Mouse (Mus musculus): ENCODE measurements around the gene Gm49601.
A peak's percentile ranks its signal among the peaks of the same experiment; 100 is the strongest.

Gm49601 gene

DNA sequence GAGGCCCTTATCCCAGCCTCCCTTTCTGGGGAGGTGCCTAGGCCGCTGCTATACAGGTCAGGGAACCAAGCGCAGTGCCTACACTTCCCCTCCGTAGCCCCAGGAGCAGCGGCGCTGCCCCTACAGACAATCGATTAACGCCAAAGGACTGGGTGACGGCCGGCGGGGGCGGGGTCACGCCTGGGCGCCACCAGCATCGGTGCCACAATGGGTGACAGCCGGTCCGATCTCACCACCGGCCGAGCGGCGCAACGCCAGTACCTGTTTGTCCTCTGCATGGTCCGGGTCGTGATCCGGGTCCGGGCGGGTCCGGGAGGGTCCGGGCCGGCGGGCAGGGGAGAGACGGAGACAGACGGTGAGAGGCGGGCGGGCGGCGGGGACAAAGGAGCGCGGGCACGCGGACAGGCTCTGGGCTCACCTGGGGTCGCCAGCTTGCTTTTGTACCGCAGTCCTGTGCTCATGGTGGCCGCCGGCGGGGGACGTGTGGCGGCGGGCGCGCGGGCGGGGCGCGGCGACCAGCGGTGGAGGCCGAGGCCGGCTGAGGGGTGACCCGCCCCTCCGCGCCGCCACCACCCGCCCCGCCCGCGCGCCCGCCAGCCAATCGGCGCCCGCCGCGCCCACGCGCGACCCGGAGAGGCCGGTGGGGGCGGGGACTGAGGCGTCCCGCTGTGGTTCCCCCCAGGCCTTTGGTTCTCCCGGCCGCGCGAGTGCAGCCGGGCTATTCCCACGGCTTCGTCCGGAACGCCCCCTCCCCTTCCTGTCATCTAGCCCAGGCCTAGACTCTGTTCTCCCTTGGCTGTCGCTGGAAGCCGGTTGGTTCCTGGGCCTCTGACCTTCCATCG, 3.4 kb upstream of the Gm49601 start, which contains the start of gene Sept5:
Sept5 (minus strand) TSS at position 565 of the 842 bp plus-strand sequence.
- DNase-seq (ENCODE audit: low spot score): no peak

DNA sequence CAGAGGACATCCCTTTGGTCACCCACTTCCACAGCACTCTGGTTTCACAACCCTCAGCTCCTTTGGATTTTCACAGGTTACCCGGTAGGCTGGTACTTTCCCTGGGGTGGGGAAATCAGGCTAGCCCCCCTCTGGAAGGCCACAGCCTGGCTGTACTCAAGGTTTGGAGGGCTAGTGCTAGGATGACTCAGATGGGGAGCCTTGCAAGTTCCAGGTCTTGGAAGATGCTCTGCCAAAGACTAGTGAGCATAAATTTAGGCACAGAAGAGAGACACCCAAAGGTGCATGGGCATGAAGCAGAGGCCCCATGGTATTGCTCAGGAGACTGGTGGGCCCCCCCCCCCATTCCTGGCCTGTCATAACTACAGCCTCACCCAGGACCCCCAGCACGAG, 2.7 kb upstream of the Gm49601 start:
- no peak for DNase-seq (ENCODE audit: low spot score)

DNA sequence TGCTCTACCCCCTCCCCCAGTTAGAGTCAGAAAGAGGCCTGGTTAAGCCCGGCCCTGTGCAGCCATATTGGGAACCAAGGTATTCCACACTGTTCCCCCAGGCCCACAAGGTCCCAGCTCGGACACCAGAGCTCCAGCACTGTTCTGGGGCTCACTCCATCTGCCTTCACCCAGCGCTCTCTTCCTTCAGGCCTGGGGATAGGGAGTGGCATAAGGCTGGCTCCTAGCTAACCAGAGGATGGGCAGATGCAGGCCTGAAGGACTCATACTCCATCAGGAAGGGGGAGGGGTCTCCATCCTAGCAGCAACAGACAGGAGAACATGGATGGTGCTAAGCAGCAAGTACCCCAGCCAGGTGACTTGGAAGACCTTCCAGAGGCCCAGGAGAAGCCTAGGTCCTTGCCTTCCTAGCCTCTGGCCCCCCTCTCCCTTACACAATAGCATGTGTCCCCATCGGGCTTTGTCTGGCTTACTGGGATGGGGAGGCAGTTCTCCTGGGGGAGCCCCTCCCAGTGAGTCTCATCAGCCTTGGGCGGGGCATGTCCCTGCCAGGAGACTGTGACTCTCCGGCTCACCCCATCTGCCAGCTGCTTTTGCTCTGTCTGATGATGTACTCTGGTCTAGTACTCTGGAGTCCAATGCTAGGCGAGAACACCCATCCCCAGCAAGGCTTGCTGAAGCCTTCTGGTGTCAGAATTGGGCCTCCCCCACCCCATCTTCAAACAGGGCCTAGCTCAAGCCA, 2.1 kb upstream of the Gm49601 start:
- no peak for DNase-seq (ENCODE audit: low spot score)

DNA sequence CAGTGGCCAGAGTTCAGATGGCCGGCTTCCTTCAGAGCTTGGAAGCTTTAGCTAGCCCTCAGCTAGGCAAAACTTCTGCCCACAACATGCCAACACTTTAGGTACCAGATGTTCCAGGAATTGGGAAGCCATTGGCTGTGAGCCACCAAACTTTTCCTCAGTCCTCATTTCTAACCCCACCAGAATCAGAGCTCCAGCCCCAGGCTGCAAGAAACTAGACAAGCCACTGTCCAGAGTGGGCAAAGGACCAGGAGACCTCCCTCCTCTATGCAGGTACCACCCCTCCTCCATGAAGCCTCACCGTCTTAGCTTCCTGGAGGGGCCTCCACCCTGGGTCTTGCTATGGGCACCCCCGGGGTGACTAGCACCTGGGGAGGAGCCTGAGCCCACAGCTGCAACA, 936 bp upstream of the Gm49601 start:
- DNase-seq (ENCODE audit: low spot score): no peak

DNA sequence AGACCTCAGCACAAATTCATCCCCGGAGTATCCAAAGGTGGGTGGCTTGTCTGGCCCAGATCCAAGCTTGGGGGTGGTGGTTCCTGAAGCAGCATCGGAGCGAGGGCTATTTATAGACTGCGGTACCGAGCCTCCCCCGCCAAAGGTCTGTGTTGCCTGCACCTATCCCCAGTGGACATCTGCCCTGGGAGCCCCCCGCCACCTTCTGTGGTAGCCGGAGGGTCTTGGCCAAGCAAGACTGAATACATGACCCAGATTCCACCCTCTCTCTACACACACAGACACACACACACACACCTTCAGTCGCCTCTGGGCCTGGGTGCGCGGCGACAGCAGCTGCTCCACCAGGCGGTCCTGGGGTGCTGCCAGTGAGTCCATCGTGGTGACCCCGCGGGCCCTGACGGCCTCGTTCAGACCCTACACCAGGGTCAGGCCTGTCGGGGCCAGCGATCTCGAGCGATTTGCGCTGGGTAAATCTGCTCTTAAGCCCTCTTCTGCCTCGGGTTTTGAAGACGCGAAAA, 376 bp downstream of the Gm49601 start:
- no peak for DNase-seq (ENCODE audit: low spot score)

DNA sequence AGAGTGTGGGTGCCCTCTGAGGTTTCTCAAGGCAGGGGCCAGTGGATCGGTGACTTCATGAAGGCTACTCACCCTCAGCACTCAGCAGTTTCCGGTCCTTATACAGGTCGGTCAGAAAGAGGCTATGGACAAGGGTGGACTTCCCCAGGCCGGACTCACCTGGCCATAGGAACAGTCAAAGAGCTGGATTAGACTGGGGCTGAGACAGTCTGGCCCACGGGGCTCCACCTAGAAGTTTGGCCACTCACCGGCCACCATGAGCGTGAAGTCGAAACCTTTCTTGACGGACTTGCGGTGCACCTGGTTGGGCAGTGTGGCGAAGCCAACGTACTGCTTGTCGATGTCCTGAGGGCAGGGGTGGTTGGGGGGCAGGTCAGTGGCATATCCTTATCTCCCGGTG, 1.1 kb downstream of the Gm49601 start:
- DNase-seq (ENCODE audit: low spot score): no peak

DNA sequence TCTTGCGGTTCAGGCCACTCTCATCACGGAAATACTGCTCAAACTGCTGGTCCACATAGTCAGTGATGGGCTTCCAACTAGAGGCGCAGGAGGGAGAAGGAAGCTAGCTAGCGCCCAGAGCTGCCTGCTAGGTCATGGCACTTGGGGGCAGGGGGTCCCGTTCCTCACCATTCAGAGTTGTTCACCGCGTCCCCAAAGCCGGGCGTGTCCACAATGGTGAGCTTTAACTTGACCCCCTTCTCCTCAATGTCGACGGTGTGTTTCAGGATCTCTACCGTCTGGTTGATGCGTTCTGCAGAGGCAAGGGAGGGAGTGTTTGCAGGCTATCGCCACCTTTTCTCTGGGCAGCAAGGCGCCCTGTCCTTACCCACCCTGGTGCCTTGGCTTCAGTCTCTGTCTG, 1.6 kb downstream of the Gm49601 start:
- no peak for DNase-seq (ENCODE audit: low spot score)

DNA sequence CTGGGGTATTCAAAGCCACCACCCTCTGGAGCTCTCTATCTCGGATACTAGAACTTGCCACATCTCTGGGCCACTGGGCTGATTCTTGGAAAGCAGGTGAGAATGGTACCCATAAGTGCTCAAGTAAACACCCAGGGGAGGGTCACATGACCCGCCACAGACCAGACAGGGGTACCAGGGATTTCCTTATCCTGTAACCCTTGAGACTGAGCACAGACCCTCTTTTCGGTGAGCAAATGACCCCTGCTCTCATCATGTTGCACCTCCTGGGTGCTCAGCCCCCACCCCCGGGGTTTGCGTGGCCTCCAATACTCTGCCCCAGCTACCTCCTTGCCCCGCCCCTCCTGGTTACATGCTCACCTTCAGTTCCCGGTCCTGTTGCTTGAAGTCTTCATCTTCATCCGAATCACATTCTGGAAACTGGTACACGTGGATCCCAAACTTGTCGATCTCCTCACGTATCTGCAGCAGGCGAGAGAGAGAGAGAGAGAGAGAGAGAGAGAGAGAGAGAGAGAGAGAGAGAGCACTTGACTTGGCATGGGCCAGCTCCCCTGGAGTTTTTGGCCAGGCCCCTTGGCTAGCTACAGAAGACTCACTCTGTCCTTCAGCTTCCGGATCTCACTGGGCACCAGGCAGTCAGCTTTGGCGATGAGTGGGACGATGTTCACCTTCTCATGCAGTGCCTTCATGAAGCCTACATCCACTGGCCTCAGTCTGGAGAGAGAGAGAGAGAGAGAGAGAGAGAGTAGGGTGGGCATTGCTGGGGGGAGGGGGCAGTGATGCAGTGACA, 2.3 kb downstream of the Gm49601 start:
- no peak for DNase-seq (ENCODE audit: low spot score)

DNA sequence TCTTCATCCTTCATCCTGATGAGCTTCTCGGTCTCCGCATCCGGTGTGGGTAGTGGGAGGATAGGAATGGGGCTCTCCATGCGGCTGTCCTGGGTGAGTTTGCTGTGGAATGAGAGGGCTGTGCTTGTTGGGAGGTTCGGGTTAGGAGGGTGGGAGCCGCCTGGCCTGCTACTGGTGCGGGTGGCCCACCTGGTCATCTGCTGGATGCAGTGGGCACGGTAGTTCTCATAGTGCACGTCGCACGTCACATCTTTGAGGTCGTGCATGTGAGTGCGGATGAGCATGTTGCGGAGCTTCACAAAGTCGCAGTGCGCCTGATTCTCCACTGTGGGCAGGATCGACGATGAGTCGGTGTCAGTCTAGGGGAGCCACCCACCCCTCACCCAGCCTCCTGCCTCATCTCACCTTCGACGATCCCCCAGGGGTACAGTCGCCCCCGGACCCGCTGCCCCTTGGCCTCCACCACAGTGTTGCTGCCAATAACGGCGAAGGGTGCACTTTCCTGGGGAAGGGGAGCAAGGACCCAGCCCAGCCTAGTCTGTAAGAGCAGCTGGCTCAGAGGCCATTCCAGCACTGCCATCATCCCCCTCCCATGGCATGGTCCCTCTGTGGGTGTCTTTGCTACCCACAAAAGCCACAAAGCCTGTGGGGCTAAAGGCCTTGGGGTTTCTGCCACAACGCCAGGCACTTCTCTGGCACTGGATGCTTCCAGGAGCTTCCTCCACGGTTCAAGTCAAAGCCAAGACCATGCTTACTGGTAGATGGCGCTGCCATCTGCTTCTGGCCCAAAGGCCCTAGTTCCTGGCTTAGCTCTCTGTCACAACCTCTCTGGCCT, 3.1 kb downstream of the Gm49601 start:
- no peak for DNase-seq (ENCODE audit: low spot score)

DNA sequence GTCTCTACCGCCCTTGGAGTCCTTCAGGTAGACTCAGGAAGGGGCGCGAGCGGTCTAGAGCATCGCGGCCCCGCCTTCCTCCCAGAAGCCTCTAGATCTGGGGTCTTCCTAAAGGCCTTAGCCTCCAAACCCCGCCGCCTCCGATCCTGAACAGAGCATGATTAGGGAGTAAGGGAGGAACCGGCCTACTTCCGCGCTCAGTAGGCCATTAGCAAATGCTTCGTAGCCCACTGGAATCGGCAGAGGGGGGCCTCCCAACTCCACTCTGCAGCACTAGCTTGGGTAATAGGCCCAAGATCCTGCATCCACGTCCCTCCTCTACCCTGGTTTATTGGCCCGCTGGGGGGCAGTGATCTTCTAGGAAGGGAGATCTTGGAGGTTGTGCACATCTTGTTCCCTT, 4.2 kb downstream of the Gm49601 start, which contains the start of gene Gp1bb:
Gp1bb (minus strand) TSS at position 385 of the 400 bp plus-strand sequence.
- DNase-seq (ENCODE audit: low spot score): no peak

DNA sequence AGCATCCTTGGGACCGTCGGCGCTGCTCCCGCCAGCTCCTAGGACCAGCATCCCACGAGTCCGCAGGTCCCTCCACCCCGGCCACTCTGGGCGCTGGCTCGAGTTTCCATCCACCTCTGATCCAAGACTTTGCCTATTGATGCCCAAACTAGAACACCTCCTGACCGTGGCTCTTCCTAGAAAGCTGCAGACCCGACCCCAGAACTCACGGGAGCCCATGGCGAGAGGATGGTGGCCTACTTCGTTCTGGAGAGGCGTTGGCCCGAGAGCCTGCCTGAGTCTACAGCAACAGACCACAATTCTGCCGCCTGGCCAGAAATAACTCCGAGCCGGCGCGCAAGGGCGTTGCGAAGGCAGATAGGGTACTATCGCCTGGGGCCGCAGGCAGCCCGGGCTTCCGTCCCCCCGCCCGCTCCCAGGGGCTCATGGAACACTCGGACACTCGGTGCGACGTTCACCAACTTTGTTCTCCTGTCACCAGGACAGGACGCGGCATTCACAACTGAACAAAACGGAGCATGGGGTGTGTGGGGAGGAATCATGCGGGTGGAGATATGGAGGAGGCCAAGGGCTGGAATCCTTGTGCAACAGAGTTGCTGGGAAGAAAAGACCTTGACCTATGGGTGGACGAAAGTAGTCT, 4.7 kb downstream of the Gm49601 start:
- no peak for DNase-seq (ENCODE audit: low spot score)

DNA sequence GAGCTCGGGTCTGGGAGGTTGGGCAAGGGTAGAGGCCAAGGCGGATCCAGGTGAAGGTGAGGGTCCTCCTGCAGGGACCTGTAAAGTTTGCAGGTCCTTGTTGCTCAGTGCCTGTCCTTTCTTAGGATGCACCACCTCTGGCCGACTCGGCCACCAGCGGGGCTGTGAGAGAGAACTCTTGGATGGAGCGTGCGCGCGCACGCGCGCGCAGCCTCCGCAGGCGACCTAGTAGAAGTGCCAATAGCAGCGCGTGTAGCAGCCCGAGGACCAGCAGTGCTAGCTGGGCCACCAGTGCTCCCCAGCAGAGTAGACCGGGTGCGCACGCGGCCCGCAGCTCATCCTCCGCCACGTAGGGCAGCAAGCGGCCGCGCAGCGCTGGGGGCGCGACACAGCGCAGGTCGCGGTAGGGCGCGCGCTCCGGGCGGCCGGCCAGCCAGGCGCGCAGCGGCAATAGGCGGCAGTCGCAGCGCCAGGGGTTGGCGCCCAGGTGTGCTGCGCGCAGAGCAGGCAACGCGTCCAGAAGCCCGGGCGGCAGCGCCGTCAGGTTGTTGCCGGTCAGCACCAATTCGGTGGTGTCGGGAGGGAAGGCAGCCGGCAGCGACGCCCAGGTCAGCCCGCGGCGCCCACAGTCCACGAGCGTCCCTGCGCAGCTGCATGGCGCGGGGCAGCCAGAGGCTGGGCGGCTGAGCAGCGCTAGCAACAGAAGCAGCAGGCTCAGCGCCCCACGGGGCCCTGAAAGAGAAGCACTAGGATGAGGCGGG, 5.4 kb downstream of the Gm49601 start:
- no peak for DNase-seq (ENCODE audit: low spot score)

DNA sequence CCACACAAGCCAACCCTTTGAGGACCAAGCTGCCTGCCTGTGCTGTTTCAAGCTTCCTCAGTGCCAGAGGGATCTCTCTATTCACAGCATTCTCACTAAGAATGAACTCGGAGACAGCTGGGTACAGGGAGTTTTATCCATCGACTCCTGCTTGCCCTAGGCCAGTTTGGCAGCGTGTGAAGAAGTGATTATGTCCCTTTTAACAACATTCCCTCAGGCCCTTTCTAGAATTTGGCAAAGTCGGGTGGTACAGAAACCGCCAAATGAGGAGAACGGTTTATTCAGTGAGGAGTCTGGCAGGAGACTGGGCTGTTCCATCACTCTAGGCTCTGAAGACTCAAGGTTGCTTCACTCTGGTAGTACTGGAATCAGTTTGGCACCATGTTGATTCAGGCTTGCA, 6.0 kb downstream of the Gm49601 start:
- no peak for DNase-seq (ENCODE audit: low spot score)

DNA sequence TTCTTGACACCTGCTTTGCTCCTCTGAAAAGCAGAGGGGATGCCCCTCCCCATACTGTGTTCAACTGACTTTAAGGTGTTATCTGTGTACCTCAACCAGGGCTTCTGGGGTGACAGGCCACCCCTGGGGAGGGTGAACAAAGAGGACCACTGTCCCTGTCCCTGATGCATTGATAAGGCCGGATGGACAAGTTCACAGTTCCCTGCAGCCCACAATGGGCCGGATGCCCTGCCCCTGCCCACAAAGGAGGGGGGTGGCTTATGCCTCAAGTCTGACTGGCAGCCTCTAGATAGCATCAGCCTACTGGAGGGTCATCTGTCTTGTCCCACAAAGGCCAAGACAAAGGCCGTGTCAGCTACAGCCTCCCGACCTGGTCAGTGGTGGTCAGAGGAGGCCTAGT, 7.1 kb downstream of the Gm49601 start:
- DNase-seq (ENCODE audit: low spot score): no peak

DNA sequence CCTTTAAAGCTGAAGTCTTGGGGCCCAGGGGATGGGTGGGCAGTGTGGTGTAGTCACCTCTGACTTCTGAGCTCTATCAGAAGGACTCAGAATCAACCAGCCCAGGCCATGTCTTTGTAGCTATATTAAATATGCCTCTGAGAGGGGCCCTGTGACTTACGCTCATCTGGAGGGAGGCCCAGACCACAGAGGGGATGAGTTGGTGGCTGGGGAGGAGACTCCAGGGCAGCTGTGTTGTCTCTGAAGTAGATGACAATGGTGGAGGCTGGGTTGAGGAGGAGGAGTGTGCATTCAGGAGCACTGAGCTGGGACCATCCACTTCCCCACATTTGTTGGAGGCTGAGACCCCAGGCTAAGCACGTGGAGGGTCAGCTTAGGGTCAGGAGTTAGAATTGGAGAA, 7.9 kb downstream of the Gm49601 start:
- no peak for DNase-seq (ENCODE audit: low spot score)

DNA sequence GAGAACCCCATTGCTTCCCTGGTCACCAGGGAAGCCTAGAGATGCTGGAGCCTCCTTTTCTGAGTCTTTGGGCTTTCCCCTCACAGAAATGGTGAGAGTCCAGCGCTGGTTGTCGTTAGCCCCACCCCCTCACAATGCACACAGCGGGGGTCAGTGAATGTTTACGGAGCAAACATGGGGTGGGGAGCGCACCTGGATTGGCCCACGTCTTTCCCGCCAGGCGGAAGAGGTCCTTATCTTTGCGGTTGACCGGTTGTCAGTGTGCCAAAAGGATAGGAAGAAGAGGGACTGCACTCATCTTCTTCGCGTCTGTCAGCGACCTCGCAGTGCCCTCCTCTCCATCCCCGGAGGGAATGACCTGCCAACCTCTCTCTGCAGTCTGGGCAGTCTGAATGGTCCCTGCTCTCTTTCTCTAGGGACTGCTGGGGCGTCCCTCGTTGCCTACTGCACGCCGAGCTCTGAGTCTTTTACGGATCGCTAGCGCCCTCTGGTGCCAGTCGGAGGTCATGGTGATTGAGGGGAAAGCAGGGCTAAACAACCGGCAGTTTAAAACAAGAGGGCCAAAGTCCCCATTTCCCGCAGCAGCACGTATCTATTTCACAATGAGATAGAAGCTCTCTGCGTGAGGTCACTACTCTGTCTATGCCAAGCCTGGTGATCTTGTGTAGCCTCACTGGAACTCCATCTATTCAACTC, 8.7 kb downstream of the Gm49601 start:
- DNase-seq (ENCODE audit: low spot score): peak; percentile 72

DNA sequence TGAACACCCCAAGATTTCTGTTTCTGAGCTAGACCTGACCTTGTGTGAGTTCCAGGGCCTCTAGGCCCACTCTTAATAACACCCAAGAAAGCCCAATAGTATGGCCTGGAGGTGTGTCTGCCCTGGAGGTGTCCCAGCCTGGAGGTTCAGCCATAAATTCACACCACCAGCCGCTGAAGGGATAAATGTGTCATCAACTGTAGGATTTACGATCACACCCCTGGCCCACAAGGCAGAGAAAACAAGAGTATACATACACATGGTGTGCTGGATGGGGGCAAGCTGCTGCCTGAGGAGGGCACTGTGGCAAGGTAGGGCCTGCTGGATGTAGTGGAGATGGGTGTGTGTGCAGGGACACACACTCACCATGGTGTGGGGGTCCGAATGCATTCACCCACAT, 12.9 kb downstream of the Gm49601 start:
- no peak for DNase-seq (ENCODE audit: low spot score)

DNA sequence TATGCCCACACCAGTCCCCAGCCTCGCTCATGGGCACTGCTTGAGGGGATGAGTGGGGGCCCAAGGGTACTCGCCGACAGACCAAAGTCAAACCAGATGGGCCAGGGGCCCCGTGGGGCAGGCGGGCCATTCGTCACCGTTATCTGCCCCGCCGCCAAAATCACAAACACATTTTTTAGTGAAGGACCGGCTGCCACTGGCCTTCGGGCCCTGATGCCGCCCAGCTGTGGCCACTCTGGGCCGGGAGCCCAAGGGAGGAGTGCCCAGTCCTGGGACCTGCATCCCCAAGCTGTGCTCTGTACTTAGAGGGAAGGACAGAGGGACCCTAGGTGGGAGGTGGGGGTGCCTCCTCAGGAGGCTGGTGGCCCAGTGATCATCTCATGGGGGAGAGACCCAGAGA, 14.5 kb downstream of the Gm49601 start:
- DNase-seq (ENCODE audit: low spot score): no peak

DNA sequence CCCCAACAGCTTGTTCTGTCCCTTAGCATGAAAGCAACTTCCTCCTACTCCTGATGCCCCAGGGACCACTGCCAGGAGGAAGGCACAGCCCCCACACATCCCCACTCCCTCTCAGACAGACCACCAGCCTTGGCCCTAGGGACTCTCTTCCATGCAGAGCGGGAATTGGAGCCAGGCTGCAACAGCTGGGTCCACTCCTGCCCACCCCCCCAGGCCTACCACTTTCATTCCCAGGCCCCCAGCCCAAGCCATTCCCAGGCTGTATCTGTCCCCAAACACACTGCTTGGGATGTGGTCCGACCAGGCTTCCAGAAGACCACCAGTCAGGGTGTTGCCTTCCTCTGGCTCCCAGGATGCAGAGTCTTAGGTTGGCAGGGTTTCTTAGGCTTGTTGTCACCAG, 17.1 kb downstream of the Gm49601 start:
- no peak for DNase-seq (ENCODE audit: low spot score)

DNA sequence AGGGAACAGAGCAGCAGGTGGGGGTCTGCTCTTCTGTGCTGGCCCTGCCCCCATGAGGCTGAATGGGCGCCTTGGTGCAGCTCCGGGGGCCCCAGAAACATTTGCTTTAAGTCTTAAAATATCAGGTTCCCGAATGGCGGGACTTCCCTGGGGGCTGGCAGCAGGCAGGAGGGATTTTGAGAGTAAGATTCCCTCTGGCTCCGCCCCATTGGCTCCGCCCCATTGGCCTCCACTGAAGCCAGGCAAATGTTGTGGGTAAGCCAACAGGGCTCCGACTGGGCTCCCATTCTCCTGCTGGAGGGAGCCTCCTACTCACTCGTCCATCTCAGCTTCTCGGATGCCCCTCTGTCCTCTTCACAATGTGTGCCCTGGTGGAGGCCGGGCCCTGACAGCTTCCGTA, 18.0 kb downstream of the Gm49601 start:
- no peak for DNase-seq (ENCODE audit: low spot score)

All from c-Kit-positive CD71-positive TER-119-positive erythroid progenitor cells, embryonic 14.5 days (primary cell).